Mouse (Mus musculus) neural tube, embryonic 15.5 days (tissue): ENCODE data around the gene Ciao2b. TPM values are rescaled to one million over a fixed set of nuclear protein-coding genes. Genes with fewer than 3 reads are reported as not detected.
"Not testable (repeated sequence)": the region's sequence is repeated elsewhere in the genome, so short reads cannot be mapped to it uniquely, and the experiment has no call there.

Experiments used
- ATAC-seq: fragments of 200-750 bp; cut with Nextera tagmentation; 2 replicates; pipeline ENCODE4 v1.8.0; 2017; ENCODE audit warnings: mild to moderate bottlenecking, moderate TSS enrichment, moderate library complexity; ENCODE audit not compliant: low FRiP score
- H3K27ac ChIP-seq: fragments of 300-500 bp; sonication (generic); replicated peaks from 2 replicates; pipeline ENCODE4 v1.5.1; 2015; ENCODE audit warnings: mild to moderate bottlenecking, inconsistent platforms
- H3K27me3 ChIP-seq: fragments of 300-500 bp; sonication (generic); replicated peaks from 2 replicates; pipeline ENCODE4 v1.6.1; 2015; ENCODE audit warnings: inconsistent platforms
- H3K36me3 ChIP-seq: fragments of 300-500 bp; sonication (generic); 2 replicates; pipeline ENCODE4 v1.6.1; 2015; ENCODE audit warnings: inconsistent platforms
- H3K4me1 ChIP-seq: fragments of 300-500 bp; sonication (generic); 2 replicates; pipeline ENCODE4 v1.6.1; 2015; ENCODE audit warnings: inconsistent platforms
- H3K4me2 ChIP-seq: fragments of 300-500 bp; sonication (generic); 2 replicates; pipeline ENCODE4 v1.6.1; 2015; ENCODE audit warnings: inconsistent platforms, mild to moderate bottlenecking, moderate library complexity
- H3K4me3 ChIP-seq: fragments of 300-500 bp; sonication (generic); replicated peaks from 2 replicates; pipeline ENCODE4 v1.5.1; 2015; ENCODE audit warnings: mild to moderate bottlenecking, inconsistent platforms
- H3K9ac ChIP-seq: fragments of 300-500 bp; sonication (generic); replicated peaks from 2 replicates; pipeline ENCODE4 v1.6.1; 2015; ENCODE audit warnings: mild to moderate bottlenecking, inconsistent platforms
- H3K9me3 ChIP-seq: fragments of 300-500 bp; sonication (generic); replicated peaks from 2 replicates; pipeline ENCODE4 v1.6.1; 2016; ENCODE audit warnings: inconsistent platforms
- WGBS: fragments of 180-500 bp; shearing (Covaris S2); methylation state at CpG from one replicate; pipeline ENCODE4 v1.1.7; 2015; ENCODE audit warnings: mixed read lengths; 5-methylcytosine and 5-hydroxymethylcytosine counted together
- polyA plus RNA-seq: library from polyadenylated mRNA; unstranded; fragments of >200 nt; fragmentation: Nextera tagmentation; extraction: Ambion mirVana; gene quantifications from 2 replicates; pipeline ENCODE4 v1.2.1, GENCODE M21; 2015

Gene Ciao2b
- 121 and 135 TPM in 2 replicates for polyA plus RNA-seq

DNA sequence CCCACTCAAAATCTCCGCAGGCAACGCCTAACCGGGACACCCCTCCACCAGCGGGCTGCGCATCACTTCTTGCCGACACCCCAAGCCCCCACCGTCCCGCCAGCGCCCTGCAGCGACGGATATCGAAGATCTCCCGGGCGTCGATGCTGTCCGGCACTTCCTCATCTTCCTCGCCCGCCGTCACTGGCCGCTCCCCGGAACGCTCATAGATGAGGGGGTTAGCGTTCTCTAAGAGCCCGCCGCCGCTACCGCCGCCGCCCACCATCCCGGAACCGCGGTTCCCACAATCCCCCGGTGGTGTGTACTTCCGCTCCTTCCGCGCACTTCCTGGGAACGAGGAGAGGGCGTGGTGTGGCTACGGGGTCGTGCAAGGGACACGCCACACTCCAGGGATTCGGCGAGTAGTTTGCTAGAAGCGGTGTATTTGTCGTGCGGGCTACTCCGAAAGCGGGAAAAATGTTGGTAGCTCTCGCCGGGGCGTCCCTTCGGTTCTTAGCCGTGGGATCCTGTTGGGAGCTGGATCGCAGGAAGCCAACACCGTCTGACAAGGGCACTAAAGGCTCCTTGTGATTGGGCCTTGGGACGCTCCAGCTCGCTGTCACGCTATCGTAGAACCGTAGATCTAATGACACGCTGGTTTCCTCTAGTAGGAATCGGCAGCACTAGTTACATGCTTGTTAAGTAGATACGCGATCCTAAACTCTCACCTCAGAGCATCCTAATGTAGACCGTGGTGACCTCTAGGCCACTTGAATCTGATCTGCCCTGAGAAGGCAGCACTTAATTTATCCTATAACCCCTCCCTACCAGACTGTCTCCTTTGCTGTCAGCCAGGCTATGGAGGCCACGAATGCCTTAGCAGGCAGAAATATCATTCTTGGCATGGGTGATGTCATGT lies at the start of gene Ciao2b:
TSS of gene Ciao2b (minus strand) at position 540 of the 898 bp plus-strand sequence.
- Histone ChIP-seq H3K9ac (peak within 1 kb of the TSS; percentile 89), H3K9me3 (no peaks in the 10 kb centered on the region), H3K4me3 (peak within 1 kb of the TSS; percentile 93), H3K36me3 (peaks cover 6% of the 10 kb centered on the region), H3K27me3 (no peaks in the 10 kb centered on the region), H3K4me1 (peaks cover 19% of the 10 kb centered on the region), H3K27ac (peak within 1 kb of the TSS; percentile 85), H3K4me2 (peak within 1 kb of the TSS; percentile 88)
- peak; percentile 97 for ATAC-seq
- WGBS = under 1% methylated on average over 66 of the region's 66 CpGs

DNA sequence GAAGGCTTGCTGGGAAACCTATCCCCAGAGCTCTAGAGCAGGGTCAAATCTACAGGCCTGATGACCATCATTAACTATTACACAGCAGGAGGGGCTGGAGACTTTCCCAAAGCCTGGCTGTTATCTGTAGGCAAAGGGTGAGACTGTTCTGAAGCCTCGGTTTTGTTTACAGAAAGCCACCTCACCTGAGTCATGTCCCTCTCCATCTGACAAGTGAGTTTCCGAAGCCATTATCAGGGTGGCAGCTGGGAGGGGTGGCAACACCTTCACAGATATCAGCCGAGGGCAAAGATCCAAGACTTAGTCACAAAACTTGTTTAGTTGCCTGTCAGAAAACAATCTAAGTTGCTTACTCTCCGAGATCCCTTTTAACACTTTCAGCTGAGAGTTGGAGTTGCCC lies 46.7 kb upstream of the Ciao2b start:
- no peak overlapping the region for H3K9ac ChIP-seq
- H3K27ac ChIP-seq = no peak overlapping the region
- ATAC-seq = no peak
- WGBS = 86% methylated on average over 4 of the region's 4 CpGs
- no peaks in the 10 kb centered on the region for H3K36me3 ChIP-seq
- H3K4me2 ChIP-seq = no peak overlapping the region
- no peaks in the 10 kb centered on the region for H3K4me1 ChIP-seq
- H3K4me3 ChIP-seq = no peak overlapping the region
- no peaks in the 10 kb centered on the region for H3K9me3 ChIP-seq
- H3K27me3 ChIP-seq = no peaks in the 10 kb centered on the region

DNA sequence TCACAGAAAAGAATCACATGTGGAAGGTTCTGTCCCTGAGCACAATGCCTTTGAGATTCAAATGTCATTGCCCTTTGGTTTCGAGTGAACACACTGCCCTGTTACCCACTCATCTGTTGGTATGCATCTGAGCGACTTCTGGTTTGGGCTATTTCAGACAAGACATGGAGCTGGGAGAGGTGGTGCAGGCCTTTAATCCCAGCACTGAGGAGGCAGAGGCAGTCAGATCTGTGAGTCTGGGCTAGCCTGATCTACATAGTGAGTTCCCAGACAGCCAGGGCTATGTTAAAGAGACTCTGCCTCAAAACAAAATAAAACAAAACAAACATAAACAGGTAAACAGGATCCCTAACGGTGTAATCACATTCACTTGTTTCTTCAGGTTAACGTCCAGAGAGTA lies 13.8 kb upstream of the Ciao2b start:
- Histone ChIP-seq H3K27me3 (no peaks in the 10 kb centered on the region), H3K36me3 (no peaks in the 10 kb centered on the region), H3K4me1 (no peaks in the 10 kb centered on the region), H3K4me2 (no peak overlapping the region), H3K9me3 (no peaks in the 10 kb centered on the region), H3K4me3 (no peak overlapping the region), H3K9ac (no peak overlapping the region), H3K27ac (no peak overlapping the region)
- WGBS = 74% methylated on average over 4 of the region's 4 CpGs
- no peak for ATAC-seq

DNA sequence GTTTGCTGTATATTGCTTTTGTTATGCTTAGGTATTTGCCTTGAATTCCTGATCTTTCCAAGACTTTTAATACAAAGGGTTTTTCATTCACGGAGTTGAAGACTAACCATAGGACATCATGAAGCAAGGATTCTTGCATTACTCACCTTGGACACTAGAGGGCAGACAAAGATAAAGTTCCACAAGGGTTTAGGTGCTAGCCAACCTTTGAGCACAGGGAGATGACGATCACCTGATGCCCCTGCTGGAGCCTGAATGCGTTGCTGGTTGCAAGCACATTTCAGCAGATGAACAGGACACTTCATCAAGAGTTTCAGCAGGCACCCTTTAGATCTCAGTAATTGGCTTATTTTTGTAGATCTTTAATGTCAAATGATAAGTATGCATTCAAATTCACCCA lies 13.2 kb upstream of the Ciao2b start:
- H3K4me3 ChIP-seq = no peak overlapping the region
- WGBS = 4% methylated on average over 3 of the region's 3 CpGs
- no peaks in the 10 kb centered on the region for H3K27me3 ChIP-seq
- no peak overlapping the region for H3K4me2 ChIP-seq
- H3K9me3 ChIP-seq = no peaks in the 10 kb centered on the region
- H3K9ac ChIP-seq = no peak overlapping the region
- H3K27ac ChIP-seq = no peak overlapping the region
- peak; percentile 89 for ATAC-seq
- no peaks in the 10 kb centered on the region for H3K36me3 ChIP-seq
- H3K4me1 ChIP-seq = no peaks in the 10 kb centered on the region

DNA sequence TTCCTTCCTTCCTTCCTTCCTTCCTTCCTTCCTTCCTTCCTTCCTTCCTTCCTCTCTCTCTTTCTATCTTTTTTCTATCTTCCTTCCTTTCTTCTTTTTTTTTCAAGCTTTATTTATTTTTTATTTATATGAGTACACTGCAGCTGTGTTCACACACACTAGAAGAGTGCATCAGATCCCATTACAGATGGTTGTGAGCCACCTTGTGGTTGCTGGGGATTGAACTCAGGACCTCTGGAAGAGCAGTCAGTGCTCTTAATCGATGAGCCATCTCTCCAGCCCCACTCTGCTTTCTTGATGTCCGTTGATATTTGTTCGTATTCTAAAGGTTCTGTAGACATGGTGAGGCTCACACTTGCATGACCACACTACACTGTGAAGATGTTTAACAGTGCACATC lies 2.4 kb upstream of the Ciao2b start:
- ATAC-seq, H3K4me2 ChIP-seq, H3K9ac ChIP-seq, H3K36me3 ChIP-seq, H3K9me3 ChIP-seq, H3K4me3 ChIP-seq, H3K27ac ChIP-seq, H3K27me3 ChIP-seq: not testable (repeated sequence)
- peaks cover 19% of the 10 kb centered on the region for H3K4me1 ChIP-seq
- whole genome bisulfite sequencing = 67% methylated on average over 3 of the region's 3 CpGs

DNA sequence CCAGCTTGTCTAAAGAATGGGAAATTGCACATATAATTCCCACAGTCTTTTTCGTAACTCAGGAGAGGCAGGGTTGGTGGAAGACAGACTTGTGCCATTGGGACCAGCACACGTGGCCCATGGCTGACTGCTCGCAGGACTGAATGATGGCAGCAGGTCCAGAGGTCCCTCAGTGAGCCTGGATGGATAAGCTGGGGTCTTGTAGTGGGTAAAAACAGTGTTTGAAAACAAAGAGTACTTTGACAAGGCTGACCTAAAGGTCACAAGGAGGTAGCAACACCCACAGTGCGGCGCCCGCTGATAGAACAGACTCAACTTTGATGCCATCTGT lies 524 bp upstream of the Ciao2b start:
- peaks cover 19% of the 10 kb centered on the region for H3K4me1 ChIP-seq
- peak overlapping the region; percentile 93 for H3K4me3 ChIP-seq
- 74% methylated on average over 6 of the region's 6 CpGs for WGBS
- peak overlapping the region; percentile 89 for H3K9ac ChIP-seq
- H3K27me3 ChIP-seq = no peaks in the 10 kb centered on the region
- peak overlapping the region; percentile 85 for H3K27ac ChIP-seq
- peaks cover 6% of the 10 kb centered on the region for H3K36me3 ChIP-seq
- H3K4me2 ChIP-seq = peak overlapping the region; percentile 88
- ATAC-seq = peak; percentile 38
- H3K9me3 ChIP-seq = no peaks in the 10 kb centered on the region

DNA sequence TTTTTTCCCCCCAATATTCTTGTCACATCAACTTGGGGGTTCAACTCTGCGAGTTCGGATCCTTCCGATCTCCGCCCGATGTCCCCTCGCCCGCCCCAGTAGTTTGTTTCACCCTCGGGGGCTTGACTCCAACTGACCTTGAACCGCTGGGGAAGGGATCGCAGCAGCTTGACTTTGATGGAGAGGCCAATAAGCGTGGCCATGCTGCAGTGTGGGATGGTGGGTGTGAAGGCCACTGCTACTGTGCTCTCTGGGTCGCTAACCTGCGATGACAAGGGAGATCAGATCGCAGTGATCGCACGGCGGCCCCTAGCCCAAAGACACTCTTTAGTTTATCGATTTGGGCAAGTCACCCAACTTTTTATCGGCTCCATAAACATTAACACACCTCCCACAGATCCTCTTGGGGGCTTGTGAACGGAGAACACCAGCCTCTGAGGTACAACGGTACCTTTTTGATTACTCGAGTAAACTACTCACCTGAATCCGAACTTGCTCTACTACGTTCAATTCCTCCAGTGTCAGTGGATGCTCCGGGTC lies 864 bp downstream of the Ciao2b start:
- H3K9ac ChIP-seq = peak overlapping the region; percentile 89
- peak overlapping the region; percentile 93 for H3K4me3 ChIP-seq
- peak overlapping the region; percentile 88 for H3K4me2 ChIP-seq
- H3K9me3 ChIP-seq = no peaks in the 10 kb centered on the region
- ATAC-seq = peak; percentile 33; the same call in 1 of the 2 replicates
- H3K4me1 ChIP-seq = peaks cover 19% of the 10 kb centered on the region
- peaks cover 10% of the 10 kb centered on the region for H3K36me3 ChIP-seq
- peak overlapping the region; percentile 85 for H3K27ac ChIP-seq
- WGBS = 11% methylated on average over 25 of the region's 25 CpGs
- H3K27me3 ChIP-seq = no peaks in the 10 kb centered on the region

DNA sequence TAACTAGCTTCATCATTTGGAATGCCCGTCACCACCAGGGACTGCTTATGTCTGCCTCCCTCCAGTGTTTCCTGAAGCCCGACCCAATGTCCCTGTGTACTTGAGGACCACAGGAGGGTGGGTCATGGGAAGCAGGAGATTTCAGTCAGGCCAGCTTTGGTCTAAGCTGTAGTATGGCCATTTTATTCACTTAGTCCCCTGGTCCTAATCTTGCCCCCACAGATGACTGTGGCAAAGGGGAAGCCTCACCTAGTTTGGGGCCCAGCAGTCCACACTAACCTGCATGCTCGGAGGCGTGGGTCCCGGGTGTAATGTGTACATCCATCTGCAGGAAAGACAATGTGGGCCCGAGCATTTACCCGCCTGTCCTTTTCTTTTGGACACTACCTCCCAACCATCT lies 1.5 kb downstream of the Ciao2b start:
- H3K36me3 ChIP-seq = peaks cover 16% of the 10 kb centered on the region
- H3K9ac ChIP-seq = peak overlapping the region; percentile 89

DNA sequence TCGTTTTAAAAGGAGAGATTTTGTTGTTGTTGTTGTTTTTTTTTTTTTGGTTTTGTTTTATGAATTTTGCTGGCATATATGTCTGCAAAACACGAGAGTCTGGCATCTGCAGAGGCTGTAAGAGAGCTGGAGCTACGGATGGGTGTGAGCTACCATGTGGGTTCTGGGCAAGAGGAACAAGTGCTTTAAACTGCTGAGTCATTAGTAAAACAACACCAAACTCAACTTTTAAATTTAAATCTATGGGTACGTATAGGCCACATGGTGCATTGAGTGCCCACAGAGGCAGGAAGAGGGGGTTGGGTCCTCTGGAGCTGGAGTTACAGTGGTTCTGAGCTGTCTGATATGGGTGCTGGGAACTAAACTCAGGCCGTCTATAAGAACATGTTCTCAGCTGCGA lies 3.8 kb downstream of the Ciao2b start:
- Histone ChIP-seq H3K4me3 (no peak overlapping the region), H3K4me2 (no peak overlapping the region), H3K9me3 (no peaks in the 10 kb centered on the region), H3K9ac (no peak overlapping the region), H3K27me3 (0 out of 2 replicates have a peak, but pooled peaks cover 2% of the 10 kb centered on the region), H3K36me3 (peaks cover 19% of the 10 kb centered on the region), H3K4me1 (peaks cover 19% of the 10 kb centered on the region), H3K27ac (no peak overlapping the region)
- 90% methylated on average over 6 of the region's 6 CpGs for WGBS
- ATAC-seq = no peak

More for the DNA sequence above, 1.5 kb downstream of the Ciao2b start:
- ATAC-seq = no peak
- 93% methylated on average over 7 of the region's 7 CpGs for WGBS
- peaks cover 19% of the 10 kb centered on the region for H3K4me1 ChIP-seq
- H3K4me3 ChIP-seq = peak overlapping the region; percentile 93
- H3K27me3 ChIP-seq = no peaks in the 10 kb centered on the region
- H3K4me2 ChIP-seq = peak overlapping the region; percentile 88
- no peaks in the 10 kb centered on the region for H3K9me3 ChIP-seq
- H3K27ac ChIP-seq = no peak overlapping the region

DNA sequence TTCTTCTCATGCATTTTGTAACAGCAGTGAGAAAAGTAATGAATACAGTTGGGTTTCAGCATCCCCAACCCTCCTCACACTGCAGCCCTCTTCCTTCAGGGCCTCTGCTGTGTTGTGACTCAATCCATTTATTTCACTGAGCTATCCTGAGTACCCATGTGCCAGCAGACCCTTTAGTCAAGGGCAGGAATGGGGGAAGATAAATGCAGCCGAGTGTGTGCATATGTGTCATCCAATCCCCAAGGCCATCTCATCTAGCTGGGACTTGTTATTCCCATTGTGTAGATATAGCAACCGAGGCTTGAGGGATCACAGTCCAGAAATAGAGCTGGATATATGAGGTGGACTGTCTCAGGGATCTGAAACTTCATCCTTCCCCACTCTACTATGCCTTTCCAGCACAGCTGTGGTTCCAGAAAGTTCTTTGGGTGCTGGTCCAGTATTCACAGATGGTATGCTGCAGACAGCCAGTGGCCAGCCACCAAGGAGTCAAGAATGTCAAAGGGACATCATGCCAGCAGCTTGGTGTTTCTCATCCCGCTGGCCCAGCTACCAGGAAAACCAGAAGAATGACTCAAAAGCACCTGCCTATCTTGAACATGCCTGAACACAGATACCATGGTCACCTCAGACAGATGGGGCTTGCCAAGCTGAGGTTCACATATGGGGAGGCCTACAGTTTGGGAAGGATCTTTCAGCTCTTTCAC lies 6.6 kb downstream of the Ciao2b start:
- no peak overlapping the region for H3K4me2 ChIP-seq
- peaks cover 19% of the 10 kb centered on the region for H3K36me3 ChIP-seq
- H3K4me1 ChIP-seq = peaks cover 19% of the 10 kb centered on the region
- H3K4me3 ChIP-seq = no peak overlapping the region
- H3K9me3 ChIP-seq = no peaks in the 10 kb centered on the region
- WGBS = 97% methylated on average over 3 of the region's 3 CpGs
- no peak overlapping the region for H3K9ac ChIP-seq
- H3K27ac ChIP-seq = no peak overlapping the region
- peaks cover 19% of the 10 kb centered on the region for H3K27me3 ChIP-seq
- ATAC-seq = no peak

DNA sequence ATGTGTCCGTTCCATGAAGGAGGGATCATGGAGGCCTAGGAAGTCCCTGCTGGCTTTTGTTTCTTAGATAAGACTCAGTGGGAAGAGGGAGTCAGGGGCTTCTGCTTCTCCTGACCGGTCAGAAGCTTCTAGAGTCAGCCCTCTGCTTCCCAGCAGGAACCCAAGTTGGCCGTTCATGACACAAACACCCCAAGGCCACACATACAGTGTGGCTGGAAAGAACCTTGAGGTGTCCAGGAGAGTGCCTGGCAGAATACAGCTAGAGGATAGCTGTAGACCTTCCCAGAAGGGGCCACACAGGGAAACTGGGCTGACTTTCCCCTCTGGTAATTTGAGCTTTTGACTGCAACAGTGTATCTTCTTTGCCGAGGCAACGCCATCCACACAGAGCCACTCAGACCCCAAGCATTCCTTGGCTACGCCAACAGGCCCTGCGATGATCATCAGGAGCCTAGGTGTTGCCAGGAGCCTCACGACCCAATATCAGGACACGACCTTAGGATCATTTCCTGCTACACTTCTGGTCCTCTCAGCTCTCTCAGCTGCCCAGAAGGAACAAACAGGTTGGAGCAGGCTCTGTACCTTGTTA lies 8.5 kb downstream of the Ciao2b start:
- H3K27ac ChIP-seq = no peak overlapping the region
- no peak overlapping the region for H3K4me3 ChIP-seq
- no peak overlapping the region for H3K9ac ChIP-seq
- peaks cover 17% of the 10 kb centered on the region for H3K4me1 ChIP-seq
- peaks cover 13% of the 10 kb centered on the region for H3K36me3 ChIP-seq
- peaks cover 31% of the 10 kb centered on the region for H3K27me3 ChIP-seq
- H3K4me2 ChIP-seq = no peak overlapping the region
- H3K9me3 ChIP-seq = no peaks in the 10 kb centered on the region
- no peak for ATAC-seq
- 58% methylated on average over 9 of the region's 9 CpGs for WGBS
